Mouse (Mus musculus) thymus, postnatal 10 days (tissue): Measurements from ENCODE around the gene Vmn1r52.
"Not testable (repeated sequence)": the region's sequence is repeated elsewhere in the genome, so short reads cannot be mapped to it uniquely, and the experiment has no call there.

Experiments
- DNase-seq, 2 experiments: peaks; one replicate each; pipeline ENCODE4 v3.0.0; 2021; ENCODE audit warnings: low spot score in 2 of 2

Vmn1r52 gene

DNA sequence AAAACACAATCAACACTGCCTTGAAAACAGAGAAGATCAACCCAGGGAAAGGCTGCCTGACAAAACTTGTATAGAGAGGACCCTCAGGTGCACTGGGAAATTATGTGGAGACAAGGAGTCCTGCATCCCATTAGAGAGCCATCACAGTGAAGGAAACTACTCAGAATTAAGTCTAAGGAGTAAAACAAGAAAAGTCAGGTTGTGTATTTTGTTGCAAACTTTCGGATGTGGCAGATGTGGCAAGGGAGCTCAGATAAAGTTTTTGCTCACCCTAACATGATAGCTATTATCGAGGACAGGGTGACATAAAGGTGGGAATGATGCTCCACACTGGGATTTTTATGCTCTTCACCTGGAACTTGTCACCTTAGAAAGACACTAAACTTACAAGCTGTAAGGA is at the start of gene Vmn1r52:
TSS of gene Vmn1r52 (plus strand) at position 301 of the 400 bp plus-strand sequence.
- DNase-seq: no peak

DNA sequence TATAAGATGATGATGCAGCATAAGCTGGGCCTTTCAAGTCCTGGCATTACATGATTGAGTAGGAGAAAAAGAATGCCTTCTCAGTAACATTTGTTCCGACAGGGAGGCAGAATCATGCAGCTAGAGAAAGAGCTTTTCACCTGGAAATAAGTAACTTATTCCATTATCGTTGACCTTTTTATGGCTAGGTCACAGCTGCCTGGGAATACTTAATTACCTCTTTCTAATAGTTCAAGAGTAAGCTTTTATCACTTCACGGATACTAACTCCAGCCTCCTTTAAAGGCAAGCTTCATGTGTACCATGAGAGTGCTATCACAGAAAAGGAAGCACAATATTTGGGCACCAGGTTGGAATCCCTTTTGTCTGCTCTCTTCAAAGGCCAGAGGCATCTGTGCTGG is 14.5 kb upstream of the Vmn1r52 start:
- no peak for DNase-seq

GRCm38 (mm10) chr6:90202493-90202892 is 27.9 kb downstream of the Vmn1r52 start, which contains the start of gene V1ra8:
TSS of gene V1ra8 (plus strand) at chr6:90202793.
- DNase-seq: not testable (repeated sequence)

DNA sequence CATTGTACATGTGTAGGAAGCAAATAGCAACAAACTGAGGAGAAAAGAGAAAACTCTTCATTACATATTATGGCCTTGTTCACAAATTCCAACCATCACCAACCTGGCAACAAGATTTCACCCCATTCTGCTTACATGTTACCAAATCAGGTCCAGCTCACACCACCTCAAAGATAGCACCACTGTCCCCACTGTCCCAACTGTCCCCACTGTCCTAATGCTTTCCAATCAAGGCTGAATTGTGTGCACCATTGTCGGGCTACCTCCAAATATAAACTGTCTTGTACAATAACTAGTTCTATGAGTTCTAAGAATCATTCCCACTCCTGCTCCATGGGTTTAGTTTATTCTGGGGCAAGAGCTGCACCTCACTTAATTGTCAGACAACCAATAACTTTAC is 49.7 kb downstream of the Vmn1r52 start, which contains the start of gene Vmn1r53:
TSS of gene Vmn1r53 (minus strand) at position 101 of the 400 bp plus-strand sequence.
- no peak for DNase-seq
